14 mouse cellular contexts compared by ENCODE assay signal in the genomic region with DNA sequence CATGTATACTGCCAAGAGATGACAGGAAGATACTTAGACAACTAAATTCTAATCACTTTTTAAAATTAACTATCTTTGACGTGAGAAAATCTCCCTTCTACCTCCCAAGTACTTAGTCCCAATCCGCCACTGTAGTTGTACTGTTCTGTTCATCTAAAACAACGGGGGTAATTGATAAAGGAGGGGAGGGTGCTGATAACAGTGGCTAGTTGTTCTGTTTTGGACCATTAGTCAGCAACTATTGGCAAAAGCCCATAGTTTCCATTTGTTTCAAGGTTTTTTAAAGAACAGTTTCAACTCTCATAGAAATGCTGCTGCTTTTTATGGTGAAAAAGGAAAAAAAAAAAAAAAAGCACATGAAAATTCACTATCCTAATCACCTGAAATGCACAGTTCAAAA. TPM values are rescaled to one million over a fixed set of nuclear protein-coding genes. Genes with fewer than 3 reads are reported as not detected.
"Had no signal": no experiment of that assay in that cellular context is flagged by ENCODE, and none has a peak within 500 bp of the region (broad histone marks: within the 10 kb centered on the region; RNA-seq: fewer than 3 reads in every experiment).

No protein-coding gene starts in this region.

- H3K36me3 ChIP-seq: limb, embryonic 10.5 days; liver, embryonic 15.5 days; midbrain, embryonic 12.5 days; stomach, embryonic 15.5 days had no signal

- H3K4me2 ChIP-seq: midbrain, embryonic 12.5 days; stomach, embryonic 15.5 days had no signal

- H3K27me3 ChIP-seq: liver, embryonic 15.5 days; midbrain, embryonic 12.5 days; stomach, embryonic 15.5 days had no signal

- H3K9me3 ChIP-seq: limb, embryonic 10.5 days; liver, embryonic 15.5 days; midbrain, embryonic 12.5 days; stomach, embryonic 15.5 days had no signal

- DNase-seq: kidney, adult 18-20 months; kidney, postnatal 10 days; kidney, postnatal 4 days; lung, adult 2 months; lung, postnatal 36 days; right cerebral cortex, postnatal 14 days; thymus, postnatal 4 days had no signal

- H3K4me1 ChIP-seq: limb, embryonic 10.5 days; stomach, embryonic 15.5 days had no signal

- ATAC-seq: lung, postnatal 0 days had no signal

- H3K27ac ChIP-seq: left cerebral cortex, adult 2 months; limb, embryonic 10.5 days; liver, embryonic 15.5 days; midbrain, embryonic 12.5 days; stomach, embryonic 15.5 days had no signal

- H3K9ac ChIP-seq: liver, embryonic 15.5 days; midbrain, embryonic 12.5 days; stomach, embryonic 15.5 days had no signal

- H3K4me3 ChIP-seq: left cerebral cortex, adult 2 months; limb, embryonic 10.5 days; liver, embryonic 15.5 days; midbrain, embryonic 12.5 days; stomach, embryonic 15.5 days had no signal

RNA-seq across cellular contexts. Expression of a gene that starts 58.3 kb away (rescaled TPM):
- total RNA-seq: megakaryocyte, adult 5-6 weeks had no signal
